Mouse (Mus musculus) kidney, adult 2 months (tissue): ENCODE measurements around the gene Akap6.

Experiments
- CTCF ChIP-seq: fragments of 200-500 bp; conservative IDR thresholded peaks from 2 replicates; pipeline ENCODE4 v1.5.1; 2011; ENCODE audit warnings: low read depth, mild to moderate bottlenecking, control low read depth, low read length, moderate library complexity, mixed read lengths; ENCODE audit not compliant: insufficient read depth, insufficient read length
- POLR2A ChIP-seq: fragments of 200-500 bp; IDR thresholded peaks from one replicate; pipeline ENCODE4 v1.6.1; 2011; ENCODE audit warnings: low read depth, low read length, control low read depth

DNA sequence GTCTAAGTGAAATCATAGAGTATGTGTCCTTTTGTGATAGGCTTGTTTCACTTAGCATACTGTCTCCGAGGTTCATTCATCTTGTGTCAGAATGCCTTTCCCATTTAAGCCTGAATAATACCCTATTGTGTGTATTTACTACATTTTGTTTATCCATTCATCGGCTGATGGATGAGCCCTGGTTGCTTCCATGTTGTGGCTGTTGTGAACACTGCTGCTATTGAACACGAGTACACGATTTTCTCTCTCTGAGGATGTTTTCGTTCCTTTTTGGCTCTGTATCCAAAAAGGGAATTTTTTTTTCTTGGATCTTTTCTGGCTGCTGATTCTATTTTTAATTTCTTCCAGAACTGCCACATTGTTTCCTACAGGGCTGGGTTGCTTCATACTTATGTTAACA, 81.0 kb downstream of the Akap6 start:
- TF ChIP-seq CTCF (no peak), POLR2A (no peak)
